Mouse (Mus musculus) embryonic facial prominence, embryonic 15.5 days (tissue): ENCODE results near the gene Gnl3. TPM values are rescaled to one million over a fixed set of nuclear protein-coding genes. Genes with fewer than 3 reads are reported as not detected.

Experiments
- ATAC-seq: fragments of 200-750 bp; cut with Nextera tagmentation; 2 replicates; pipeline ENCODE4 v1.8.0; 2017; ENCODE audit warnings: low read depth, moderate TSS enrichment; ENCODE audit not compliant: insufficient number of reproducible peaks, low FRiP score, low TSS enrichment
- H3K27ac ChIP-seq: fragments of 300-500 bp; sonication (generic); replicated peaks from 2 replicates; pipeline ENCODE4 v1.5.1; 2015; ENCODE audit warnings: mild to moderate bottlenecking, inconsistent platforms
- H3K27me3 ChIP-seq: fragments of 300-500 bp; sonication (generic); 2 replicates; pipeline ENCODE4 v1.6.1; 2015; ENCODE audit warnings: inconsistent platforms
- H3K36me3 ChIP-seq: fragments of 300-500 bp; sonication (generic); 2 replicates; pipeline ENCODE4 v1.6.1; 2015; ENCODE audit warnings: mild to moderate bottlenecking, inconsistent platforms
- H3K4me1 ChIP-seq: fragments of 300-500 bp; sonication (generic); 2 replicates; pipeline ENCODE4 v1.6.1; 2015; ENCODE audit warnings: inconsistent platforms
- H3K4me2 ChIP-seq: fragments of 300-500 bp; sonication (generic); replicated peaks from 2 replicates; pipeline ENCODE4 v1.6.1; 2015; ENCODE audit warnings: mild to moderate bottlenecking, inconsistent platforms
- H3K4me3 ChIP-seq: fragments of 300-500 bp; sonication (generic); replicated peaks from 2 replicates; pipeline ENCODE4 v1.5.1; 2015; ENCODE audit warnings: mild to moderate bottlenecking, inconsistent platforms
- H3K9ac ChIP-seq: fragments of 300-500 bp; sonication (generic); 2 replicates; pipeline ENCODE4 v1.6.1; 2015; ENCODE audit warnings: inconsistent platforms
- H3K9me3 ChIP-seq: fragments of 300-500 bp; sonication (generic); replicated peaks from 2 replicates; pipeline ENCODE4 v1.6.1; 2016; ENCODE audit warnings: inconsistent platforms
- WGBS: fragments of 180-500 bp; shearing (Covaris S2); methylation state at CpG from one replicate; pipeline ENCODE4 v1.1.7; 2015; 5-methylcytosine and 5-hydroxymethylcytosine counted together
- polyA plus RNA-seq: library from polyadenylated mRNA; unstranded; fragments of >200 nt; fragmentation: Nextera tagmentation; extraction: Ambion mirVana; gene quantifications from 2 replicates; pipeline ENCODE4 v1.2.1, GENCODE M21; 2015

Gnl3 gene
- polyA plus RNA-seq, 1 experiment from 2014 or later, result 113 TPM

DNA sequence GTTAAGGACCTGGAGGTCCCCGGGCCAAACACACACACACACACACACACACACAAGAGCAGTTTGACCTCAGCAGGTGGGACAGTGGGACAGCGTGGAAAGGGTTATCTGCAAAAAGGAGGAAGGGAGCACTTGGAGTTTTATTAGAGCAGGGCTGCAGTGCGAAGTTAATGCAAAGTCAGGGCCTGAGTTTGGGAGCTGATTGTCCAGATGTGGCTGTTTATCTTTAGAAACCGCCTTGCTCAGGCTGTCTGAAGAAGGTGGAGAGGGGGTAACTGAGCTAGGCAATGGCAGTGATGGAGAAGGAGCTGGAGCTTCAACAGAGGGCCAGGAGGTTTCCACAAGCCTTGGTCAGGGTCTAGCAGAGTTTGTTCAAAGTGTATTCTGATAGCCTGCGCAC lies 12.2 kb downstream of the Gnl3 start:
- peaks cover 9% of the 10 kb centered on the region for H3K4me1 ChIP-seq
- no peaks in the 10 kb centered on the region for H3K9me3 ChIP-seq
- ATAC-seq, result no peak
- H3K36me3 ChIP-seq, result peaks cover 42% of the 10 kb centered on the region
- no peaks in the 10 kb centered on the region for H3K27me3 ChIP-seq
- WGBS, result 81% methylated on average over 5 of the region's 5 CpGs
- no peak overlapping the region for H3K9ac ChIP-seq
- no peak overlapping the region for H3K4me2 ChIP-seq
- no peak overlapping the region for H3K27ac ChIP-seq
- no peak overlapping the region for H3K4me3 ChIP-seq

DNA sequence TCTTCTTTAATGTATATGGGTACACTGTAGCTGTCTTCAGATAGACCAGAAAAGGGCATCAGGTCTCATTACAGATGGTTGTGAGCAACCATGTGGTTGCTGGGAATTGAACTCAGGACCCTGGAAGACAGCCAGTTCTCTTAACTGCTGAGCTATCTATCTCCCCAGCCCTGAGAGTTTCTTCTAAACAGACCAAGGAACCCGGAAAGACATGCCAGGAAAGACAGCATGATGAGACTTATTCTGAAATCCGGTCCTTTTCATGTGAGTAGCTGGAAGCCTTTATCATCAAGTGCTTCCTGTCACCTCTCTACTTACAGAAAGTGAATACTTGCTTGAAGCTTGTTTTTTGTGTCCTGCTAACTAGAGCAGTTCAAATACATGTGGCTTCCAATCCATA lies 14.4 kb downstream of the Gnl3 start:
- Histone ChIP-seq H3K4me2 (no peak overlapping the region), H3K9me3 (no peaks in the 10 kb centered on the region), H3K4me3 (no peak overlapping the region), H3K36me3 (peaks cover 21% of the 10 kb centered on the region; the same call in 1 of the 2 replicates), H3K27ac (no peak overlapping the region), H3K27me3 (no peaks in the 10 kb centered on the region), H3K4me1 (peaks cover 16% of the 10 kb centered on the region), H3K9ac (no peak overlapping the region)
- ATAC-seq, result no peak
- 87% methylated on average over 2 of the region's 2 CpGs for WGBS

DNA sequence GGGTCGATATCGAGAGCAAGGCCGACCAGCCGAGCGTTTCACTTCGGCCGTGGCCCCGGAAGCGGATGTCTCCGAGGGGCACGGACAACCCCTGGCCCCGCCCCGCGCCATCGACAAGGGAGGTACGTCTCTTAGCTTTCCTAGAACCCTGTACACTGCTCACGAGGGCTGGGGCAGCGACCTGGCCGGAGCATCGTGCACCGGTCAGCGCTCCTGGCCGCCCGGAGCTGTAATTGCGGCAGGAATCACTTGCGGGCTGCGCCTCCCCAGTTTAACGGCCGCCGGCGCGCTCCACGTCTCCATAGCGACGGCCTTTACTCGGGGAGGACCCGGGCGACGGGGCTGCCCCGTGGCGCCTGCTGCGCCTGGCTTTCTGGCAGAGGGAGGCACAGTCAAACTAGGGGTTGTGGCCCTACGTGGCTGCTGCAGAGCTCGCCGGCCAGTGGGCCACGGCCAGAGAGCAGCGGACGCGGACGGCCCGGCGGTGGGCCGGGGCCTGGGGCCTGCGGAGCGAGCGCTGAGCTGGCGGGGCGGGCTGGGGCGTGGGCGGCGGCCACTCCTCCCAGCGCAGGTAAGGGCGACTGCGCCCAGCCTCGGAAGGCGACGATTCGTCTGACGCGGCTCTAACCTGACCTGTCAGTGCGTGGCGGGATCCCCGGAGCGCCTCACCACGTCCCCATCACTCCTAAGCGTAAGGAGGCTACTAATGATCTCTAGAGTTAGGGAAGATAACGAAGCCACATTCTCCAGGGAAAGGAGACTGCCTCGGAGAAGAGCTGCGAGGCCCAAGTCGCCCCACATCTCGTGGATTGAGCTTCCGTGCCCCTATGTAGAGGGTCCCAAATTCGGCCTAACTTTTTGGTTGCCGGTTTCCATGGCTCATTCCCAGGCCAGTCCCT lies 17.4 kb downstream of the Gnl3 start, which contains the start of the genes Glt8d1 and Spcs1:
Glt8d1 (plus strand) TSS at position 94 of the 899 bp plus-strand sequence.
Spcs1 (minus strand) TSS at position 366 of the 899 bp plus-strand sequence.
- Histone ChIP-seq H3K27me3 (no peaks in the 10 kb centered on the region), H3K4me3 (peak within 1 kb of the TSS; percentile 78), H3K4me2 (peak within 1 kb of the TSS; percentile 74), H3K27ac (peak within 1 kb of the TSS; percentile 94), H3K36me3 (peaks cover 18% of the 10 kb centered on the region; the same call in 1 of the 2 replicates), H3K9me3 (no peaks in the 10 kb centered on the region), H3K4me1 (peaks cover 16% of the 10 kb centered on the region), H3K9ac (peak within 1 kb of the TSS; percentile 88)
- ATAC-seq, result peak; percentile 92
- WGBS, result under 1% methylated on average over 84 of the region's 84 CpGs

DNA sequence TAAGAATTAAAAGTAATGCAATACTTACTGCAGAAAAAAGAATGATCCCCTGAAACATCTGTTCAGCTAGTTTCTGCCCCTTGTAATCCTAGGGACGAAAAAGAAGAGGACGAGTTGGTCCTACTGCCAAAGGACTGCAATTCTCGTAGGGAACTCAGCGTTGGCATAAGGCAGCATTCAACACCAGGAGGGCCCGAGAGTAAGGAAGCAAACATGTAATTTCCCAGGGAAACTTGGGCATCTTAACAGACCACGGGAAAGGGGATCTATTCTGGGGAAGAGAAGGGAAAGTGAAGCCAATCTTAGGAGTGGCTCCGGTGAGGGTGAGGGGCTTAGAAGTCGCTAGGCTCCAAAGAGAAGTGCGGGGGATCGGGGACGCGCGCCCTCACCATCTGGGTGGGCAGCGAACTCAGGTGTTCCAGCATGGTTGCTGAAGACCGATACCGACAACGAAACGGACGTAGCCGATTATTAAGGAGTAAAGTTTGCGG lies 18.1 kb downstream of the Gnl3 start:
- Histone ChIP-seq H3K27ac (peak overlapping the region; percentile 94), H3K27me3 (no peaks in the 10 kb centered on the region), H3K9ac (peak overlapping the region; percentile 88), H3K4me2 (peak overlapping the region; percentile 74), H3K4me1 (peaks cover 16% of the 10 kb centered on the region), H3K9me3 (no peaks in the 10 kb centered on the region), H3K36me3 (peaks cover 16% of the 10 kb centered on the region; the same call in 1 of the 2 replicates), H3K4me3 (peak overlapping the region; percentile 78)
- WGBS, result under 1% methylated on average over 21 of the region's 21 CpGs
- ATAC-seq, result no peak

DNA sequence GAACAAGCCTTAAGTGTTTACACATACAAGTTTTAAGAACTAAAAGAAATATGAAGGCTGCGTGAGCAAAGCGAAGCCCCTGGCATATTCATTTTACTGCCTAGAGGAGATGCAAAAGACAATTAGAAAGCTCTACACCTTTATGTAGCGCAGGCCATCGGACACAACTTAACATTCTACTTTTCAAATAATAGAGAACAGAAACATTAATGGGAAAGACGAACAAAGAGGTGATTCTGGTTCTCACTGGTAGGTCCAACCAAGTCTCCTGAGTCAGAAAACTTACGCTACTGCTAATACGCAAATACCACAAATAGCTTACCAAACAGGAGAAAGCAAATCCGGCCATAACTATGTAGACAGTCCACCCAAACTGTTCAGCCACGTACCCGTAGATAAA lies 18.6 kb downstream of the Gnl3 start:
- ATAC-seq, result no peak
- Histone ChIP-seq H3K4me2 (peak overlapping the region; percentile 74), H3K36me3 (peaks cover 16% of the 10 kb centered on the region; the same call in 1 of the 2 replicates), H3K4me3 (peak overlapping the region; percentile 78), H3K9ac (peak overlapping the region; percentile 88), H3K27me3 (no peaks in the 10 kb centered on the region), H3K4me1 (peaks cover 16% of the 10 kb centered on the region), H3K9me3 (no peaks in the 10 kb centered on the region), H3K27ac (peak overlapping the region; percentile 94; the same call in 1 of the 2 replicates)
- WGBS, result 54% methylated on average over 10 of the region's 10 CpGs

DNA sequence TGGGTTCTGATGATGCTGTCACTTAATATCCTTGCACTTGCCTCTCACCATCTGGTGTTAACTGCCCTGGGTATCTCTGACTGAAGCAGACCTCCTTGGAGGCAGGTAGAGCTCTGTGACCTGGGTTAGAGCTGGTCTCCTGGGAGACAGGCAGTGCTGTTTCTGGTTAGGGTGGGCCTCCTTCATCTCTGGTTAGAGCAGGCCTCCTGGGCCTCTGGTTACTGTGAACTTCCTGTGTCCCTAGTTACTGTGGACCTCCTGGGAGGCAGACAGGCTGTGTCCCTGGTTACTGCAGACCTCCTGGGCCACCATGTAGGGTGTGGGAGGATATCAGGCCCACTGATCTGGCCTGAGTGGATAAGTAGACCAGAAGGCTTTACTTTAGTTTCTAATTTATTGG lies 22.5 kb downstream of the Gnl3 start:
- Histone ChIP-seq H3K36me3 (peaks cover 14% of the 10 kb centered on the region; the same call in 1 of the 2 replicates), H3K9ac (no peak overlapping the region), H3K4me3 (no peak overlapping the region), H3K4me1 (peaks cover 7% of the 10 kb centered on the region), H3K27ac (no peak overlapping the region), H3K27me3 (no peaks in the 10 kb centered on the region), H3K9me3 (no peaks in the 10 kb centered on the region), H3K4me2 (no peak overlapping the region)
- peak; percentile 43 for ATAC-seq

DNA sequence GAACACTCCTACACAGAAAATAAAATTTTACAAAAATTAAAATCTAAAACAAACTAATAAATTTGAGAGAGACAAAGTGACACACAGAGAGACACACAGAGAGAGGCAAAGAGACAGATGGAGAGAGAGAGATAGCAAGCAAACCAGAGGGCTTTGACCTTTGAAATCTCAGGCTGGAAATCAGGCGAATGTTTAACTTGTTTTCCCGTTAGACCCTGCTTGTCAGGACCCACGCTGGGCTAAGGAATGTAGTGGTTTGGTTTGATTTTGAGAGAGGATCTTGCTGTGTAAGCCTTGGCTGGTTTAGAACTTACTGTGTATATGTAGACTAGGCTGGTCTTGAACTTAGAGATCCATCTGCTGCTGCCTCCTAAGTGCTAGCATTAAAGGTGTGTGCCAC lies 42.7 kb downstream of the Gnl3 start:
- no peak overlapping the region for H3K9ac ChIP-seq
- H3K4me3 ChIP-seq, result no peak overlapping the region
- H3K36me3 ChIP-seq, result peaks cover 31% of the 10 kb centered on the region
- H3K4me2 ChIP-seq, result no peak overlapping the region
- no peaks in the 10 kb centered on the region for H3K27me3 ChIP-seq
- H3K9me3 ChIP-seq, result no peaks in the 10 kb centered on the region
- H3K27ac ChIP-seq, result no peak overlapping the region
- ATAC-seq, result no peak
- WGBS, result 84% methylated on average over 3 of the region's 3 CpGs
- no peaks in the 10 kb centered on the region for H3K4me1 ChIP-seq

DNA sequence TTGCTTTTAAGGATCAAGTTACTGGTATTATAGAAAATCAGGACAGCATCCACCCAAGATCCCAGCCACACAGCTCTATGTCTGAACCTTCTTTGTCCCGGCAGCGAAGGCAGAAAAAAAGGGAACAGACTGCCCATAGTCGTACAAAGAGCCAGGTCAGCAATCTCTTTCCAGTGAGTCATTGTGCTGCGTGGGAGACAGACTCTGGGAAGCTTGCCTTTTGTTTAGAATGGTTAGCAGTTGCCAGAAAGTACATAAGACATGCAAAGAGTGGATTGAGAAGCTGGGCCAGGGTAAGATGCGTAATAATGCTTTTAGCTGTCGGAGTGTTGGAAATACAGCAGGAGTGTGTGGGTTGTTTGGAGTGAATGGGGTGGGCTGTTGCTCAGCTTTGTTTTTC lies 44.7 kb downstream of the Gnl3 start:
- Histone ChIP-seq H3K4me1 (no peaks in the 10 kb centered on the region), H3K36me3 (peaks cover 36% of the 10 kb centered on the region), H3K4me3 (no peak overlapping the region), H3K27ac (no peak overlapping the region), H3K4me2 (no peak overlapping the region), H3K9ac (no peak overlapping the region), H3K27me3 (no peaks in the 10 kb centered on the region), H3K9me3 (no peaks in the 10 kb centered on the region)
- 66% methylated on average over 6 of the region's 6 CpGs for WGBS
- ATAC-seq, result no peak

Other genes with a start within 250 kb of the Gnl3 start
- 27.0 and 29.1 TPM in 2 replicates for gene Tmem110, start 193.6 kb downstream of the Gnl3 start, polyA plus RNA-seq
- 20.0 and 29.0 TPM in 2 replicates for gene Mustn1, start 140.0 kb downstream of the Gnl3 start, polyA plus RNA-seq
- gene Itih4, start 132.7 kb downstream of the Gnl3 start, polyA plus RNA-seq, result not detected in 2 replicates
- 0.07 and 0.12 TPM in 2 replicates for gene Itih3, start 95.4 kb downstream of the Gnl3 start, polyA plus RNA-seq
- gene Itih1, start 75.9 kb downstream of the Gnl3 start, polyA plus RNA-seq, result not detected in 2 replicates
- 12.6 and 13.8 TPM in 2 replicates for gene Nek4, start 67.8 kb downstream of the Gnl3 start, polyA plus RNA-seq
- 71.0 and 76.6 TPM in 2 replicates for gene Glt8d1, start 17.8 kb downstream of the Gnl3 start, polyA plus RNA-seq
- gene Spcs1, start 17.5 kb downstream of the Gnl3 start, polyA plus RNA-seq, result 453 and 455 TPM in 2 replicates
- 121 and 132 TPM in 2 replicates for gene Pbrm1, start within 50 bp of the Gnl3 start, polyA plus RNA-seq
- 61.3 and 67.3 TPM in 2 replicates for gene Smim4, start 109.8 kb upstream of the Gnl3 start, polyA plus RNA-seq
- gene Nt5dc2, start 111.9 kb upstream of the Gnl3 start, polyA plus RNA-seq, result 393 and 421 TPM in 2 replicates
- gene Stab1, start 149.5 kb upstream of the Gnl3 start, polyA plus RNA-seq, result 50.6 and 66.2 TPM in 2 replicates
- 267 and 372 TPM in 2 replicates for gene Tnnc1, start 189.2 kb upstream of the Gnl3 start, polyA plus RNA-seq
- gene Nisch, start 197.8 kb upstream of the Gnl3 start, polyA plus RNA-seq, result 394 and 407 TPM in 2 replicates
- gene Sema3g, start 198.7 kb upstream of the Gnl3 start, polyA plus RNA-seq, result 1.3 and 1.8 TPM in 2 replicates
- gene Phf7, start 232.2 kb upstream of the Gnl3 start, polyA plus RNA-seq, result 10.1 and 12.1 TPM in 2 replicates
- gene Bap1, start 232.3 kb upstream of the Gnl3 start, polyA plus RNA-seq, result 74.6 and 76.9 TPM in 2 replicates